Mouse (Mus musculus) inflammation-experienced regulatory T-cells, adult 6 months (primary cell): ENCODE data around the gene Smoc2. TPM values are rescaled to one million over a fixed set of nuclear protein-coding genes. Genes with fewer than 3 reads are reported as not detected.

ENCODE experiments used
- ATAC-seq: one replicate; pipeline ENCODE4 v1.8.0; 2017
- polyA plus RNA-seq, 3 experiments: library from polyadenylated mRNA; unstranded; fragments of 100-300 nt; shearing (Covaris generic); gene quantifications; one replicate each; pipeline ENCODE4 v1.2.1; 2017

Gene Smoc2
- polyA plus RNA-seq, 3 experiments from 2014 or later, result 0.24 to 0.42 TPM; not detected in 1

DNA sequence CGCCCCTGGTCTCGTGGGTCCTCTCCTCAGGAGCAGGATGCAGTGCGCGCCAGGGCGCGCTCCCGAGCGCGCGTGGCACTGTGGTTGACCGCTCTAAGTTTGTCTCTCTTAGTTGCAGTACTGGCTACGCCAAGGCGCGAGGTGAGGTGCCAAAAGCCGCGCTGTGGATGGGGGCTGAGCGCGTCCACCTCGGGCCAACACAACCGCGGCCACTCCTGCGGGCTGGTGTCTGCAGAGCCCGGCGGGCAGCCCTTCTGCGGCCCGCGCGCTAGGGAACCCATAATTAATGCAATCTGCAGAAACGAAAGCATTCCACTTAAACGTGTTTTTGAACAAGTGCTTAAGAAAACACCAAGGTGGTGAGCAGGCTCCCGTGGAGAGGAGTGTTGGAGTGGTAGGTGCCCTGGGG, 1.1 kb downstream of the Smoc2 start:
- ATAC-seq, result no peak

DNA sequence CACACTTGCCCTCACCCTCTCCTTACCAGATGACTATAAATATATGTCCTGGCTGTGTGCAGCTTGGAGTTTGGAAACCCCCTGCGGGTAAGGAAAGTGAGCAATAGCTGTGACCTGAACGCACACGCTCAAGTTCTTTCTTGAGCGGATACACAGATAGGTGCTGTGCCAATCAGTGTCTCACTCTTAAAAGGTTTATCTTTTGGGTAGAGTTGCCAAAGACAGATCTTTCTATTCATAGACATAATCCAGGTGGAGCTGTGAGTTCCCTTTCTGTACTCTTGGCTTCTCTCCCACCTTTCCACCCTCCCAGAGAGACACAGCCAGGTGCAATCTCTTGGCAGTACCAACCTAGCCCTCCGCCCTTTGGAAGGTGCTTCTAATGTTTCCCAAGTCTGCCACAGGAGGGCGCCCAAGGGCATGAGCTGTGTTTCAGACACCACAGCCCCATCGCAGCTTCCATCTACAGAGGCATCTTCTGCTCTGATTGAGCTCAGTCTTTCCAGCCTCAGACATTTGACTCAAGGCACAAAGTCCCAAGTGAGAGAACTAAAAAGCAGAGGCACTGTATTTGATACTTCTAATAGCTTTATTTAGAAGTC, 8.8 kb downstream of the Smoc2 start:
- no peak for ATAC-seq

DNA sequence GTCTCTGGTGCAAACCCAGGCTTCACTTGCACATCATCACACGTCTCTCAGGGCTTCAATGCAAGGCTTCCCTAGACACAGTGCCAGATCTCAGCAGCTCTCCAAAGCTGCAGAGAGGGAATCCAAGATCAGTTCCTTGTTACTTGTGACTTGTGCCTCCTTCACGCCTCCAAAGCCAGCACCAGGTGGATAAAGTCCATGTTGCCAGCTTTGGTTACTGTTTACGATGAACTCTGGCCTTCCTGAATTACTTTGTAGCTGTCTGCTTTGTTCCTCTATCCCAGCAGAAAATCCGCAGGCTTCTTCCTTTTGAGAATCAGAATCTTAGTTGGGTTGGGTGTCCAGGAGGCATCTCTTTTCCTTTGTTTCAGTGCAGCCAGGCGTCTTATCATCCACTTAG, 14.3 kb downstream of the Smoc2 start:
- ATAC-seq, result no peak

DNA sequence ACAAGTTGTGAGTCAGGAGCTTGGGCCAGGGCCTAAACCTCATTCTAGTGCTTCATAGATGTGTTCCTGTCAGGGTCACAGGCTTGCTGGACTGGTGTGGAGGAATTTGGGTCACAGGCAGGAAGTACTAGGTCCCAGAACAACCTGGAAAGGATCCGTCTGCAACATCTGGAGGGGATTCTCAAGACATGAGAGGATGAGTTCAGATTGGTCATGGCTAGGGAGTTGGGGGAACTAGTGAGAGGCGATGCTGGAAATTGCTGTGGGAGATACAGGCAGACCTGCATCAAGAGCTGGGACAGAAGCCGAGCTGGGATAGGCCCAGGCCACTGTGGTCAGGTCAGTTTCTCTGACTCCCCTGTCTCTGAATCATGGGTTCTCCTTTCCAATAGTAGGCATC, 15.8 kb downstream of the Smoc2 start:
- ATAC-seq, result no peak

DNA sequence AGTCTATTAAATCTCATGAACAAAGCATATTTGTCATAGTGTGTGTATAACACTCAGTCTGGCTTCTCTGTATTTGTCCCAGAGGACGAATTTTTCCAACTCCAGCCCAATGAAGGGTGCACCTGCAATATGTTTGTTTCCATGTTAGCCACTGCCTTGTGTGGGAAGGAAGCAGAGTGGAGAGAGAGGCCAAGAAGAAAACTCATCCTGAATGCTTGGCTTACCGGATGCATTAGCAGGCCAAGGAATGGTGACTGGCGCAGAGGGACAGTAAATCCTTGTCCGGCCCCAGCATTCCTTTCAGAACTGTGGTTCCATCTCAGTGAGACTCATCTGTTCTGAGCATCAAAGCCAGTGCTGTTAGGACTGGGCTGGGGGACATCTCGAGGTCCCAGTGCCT, 21.1 kb downstream of the Smoc2 start:
- ATAC-seq, result no peak

DNA sequence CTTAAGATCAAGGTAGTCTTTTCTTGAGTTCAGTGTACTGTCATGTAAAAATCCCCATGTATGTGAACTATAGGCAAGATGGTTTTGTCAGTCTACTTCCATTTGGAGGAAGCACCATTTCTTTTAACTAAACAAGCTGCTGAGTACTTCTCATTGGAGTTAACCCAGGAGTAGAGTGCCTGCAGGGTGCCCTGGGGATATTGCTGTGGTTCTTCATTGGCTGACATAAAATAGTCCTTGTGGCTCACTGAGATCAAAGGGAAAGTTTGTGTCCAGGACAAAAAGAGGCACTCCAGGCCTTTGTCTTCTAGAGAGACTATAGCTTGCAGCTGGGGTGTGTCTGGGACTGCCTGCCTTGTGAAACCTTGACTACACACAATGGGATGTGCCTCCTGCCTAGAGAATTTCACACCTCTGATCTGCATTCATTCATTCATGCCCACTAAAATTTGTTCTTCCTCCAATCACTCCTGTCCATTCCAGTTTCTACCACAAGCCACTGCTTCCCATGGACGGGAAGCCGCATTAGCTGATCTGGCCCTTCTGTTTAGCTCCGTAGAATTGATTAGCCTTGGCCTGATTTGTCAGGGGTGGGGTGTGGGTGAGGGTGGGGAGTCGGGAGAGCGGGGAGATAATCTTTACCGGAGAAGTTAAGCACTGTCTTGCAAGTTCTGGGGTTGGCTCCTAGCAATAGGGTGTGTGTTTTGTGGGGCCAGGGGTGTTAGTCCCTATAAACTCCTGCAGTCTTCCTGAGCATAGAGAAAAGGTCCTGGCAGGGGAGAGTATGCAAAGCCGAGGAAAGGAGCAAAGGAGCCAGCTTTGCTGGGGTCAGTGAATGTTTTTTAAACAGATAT, 22.4 kb downstream of the Smoc2 start:
- ATAC-seq, result no peak

DNA sequence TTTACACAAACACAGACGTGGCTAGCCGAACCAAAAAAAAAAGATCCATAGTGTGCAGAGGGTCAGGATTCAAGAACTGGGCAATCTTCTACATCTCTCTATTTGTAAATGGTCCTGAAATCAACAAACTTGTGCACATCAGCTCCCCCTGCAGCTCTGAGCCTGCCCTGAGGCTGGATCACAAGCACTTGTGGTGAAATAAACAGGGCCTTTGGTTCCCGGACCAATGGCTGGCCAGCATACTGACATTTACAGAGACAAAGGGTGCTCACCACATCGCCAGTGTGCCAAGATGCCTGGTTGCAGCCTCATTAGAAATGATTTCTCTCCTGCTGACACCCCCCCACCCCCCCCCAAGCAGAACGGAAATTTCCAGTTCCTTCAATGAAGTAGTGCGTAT, 23.1 kb downstream of the Smoc2 start:
- no peak for ATAC-seq

DNA sequence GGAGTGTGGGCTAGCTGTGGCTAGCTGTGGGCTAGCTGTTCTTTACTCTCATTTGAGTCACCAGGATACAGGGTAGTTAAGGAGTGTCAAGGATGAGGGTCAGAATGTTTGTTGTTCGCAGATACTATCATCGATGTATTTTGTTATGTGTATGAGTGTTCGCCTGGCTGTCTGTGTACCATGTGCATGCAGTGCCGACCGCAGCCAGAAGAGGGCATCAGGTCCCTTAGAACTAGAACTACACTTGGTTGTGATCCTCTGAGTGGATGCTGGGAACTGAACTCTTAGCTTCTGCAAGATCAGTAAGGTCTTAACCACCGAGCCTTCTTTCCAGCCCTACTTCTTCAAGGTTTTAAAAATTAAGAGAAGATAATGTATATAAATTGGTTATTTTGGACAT, 24.4 kb downstream of the Smoc2 start:
- no peak for ATAC-seq

DNA sequence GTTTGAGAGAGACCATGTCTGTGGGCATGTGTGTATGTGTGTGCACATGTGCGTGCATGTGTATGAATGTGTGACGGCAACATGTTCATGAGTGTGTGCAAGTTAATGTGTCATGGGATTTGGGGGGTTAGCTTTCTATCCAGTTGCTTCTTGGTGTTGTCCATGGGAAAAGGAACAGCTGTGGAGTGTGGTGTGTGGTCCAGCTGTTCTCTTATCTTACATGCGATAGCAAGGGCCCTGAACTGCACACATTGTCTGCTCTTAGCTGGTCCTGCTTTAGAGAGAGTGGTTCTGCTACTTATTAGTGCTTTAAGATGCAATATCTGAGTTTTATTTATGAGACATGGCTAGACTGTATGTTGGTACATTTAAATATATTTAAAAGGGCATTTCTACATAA, 30.6 kb downstream of the Smoc2 start:
- ATAC-seq, result no peak

DNA sequence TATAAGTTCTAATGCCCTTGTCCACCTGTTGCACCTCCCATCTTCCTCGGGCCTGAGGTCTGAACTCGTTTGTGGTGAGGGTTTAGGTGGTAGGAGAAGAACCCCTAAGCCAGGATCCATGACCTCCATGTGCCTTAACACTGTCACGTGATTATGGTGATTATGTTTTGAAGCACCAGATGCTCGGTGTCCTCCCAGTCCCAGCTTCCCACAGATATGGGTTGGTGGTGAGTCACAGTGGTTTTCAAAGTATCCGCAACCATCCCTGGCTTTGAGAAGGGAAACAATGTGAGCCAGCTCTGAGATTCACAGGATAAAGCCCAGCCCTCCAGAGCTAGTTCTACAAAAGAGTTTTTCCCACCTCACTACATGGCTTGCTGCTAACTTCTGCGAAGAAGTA, 33.1 kb downstream of the Smoc2 start:
- ATAC-seq, result no peak

DNA sequence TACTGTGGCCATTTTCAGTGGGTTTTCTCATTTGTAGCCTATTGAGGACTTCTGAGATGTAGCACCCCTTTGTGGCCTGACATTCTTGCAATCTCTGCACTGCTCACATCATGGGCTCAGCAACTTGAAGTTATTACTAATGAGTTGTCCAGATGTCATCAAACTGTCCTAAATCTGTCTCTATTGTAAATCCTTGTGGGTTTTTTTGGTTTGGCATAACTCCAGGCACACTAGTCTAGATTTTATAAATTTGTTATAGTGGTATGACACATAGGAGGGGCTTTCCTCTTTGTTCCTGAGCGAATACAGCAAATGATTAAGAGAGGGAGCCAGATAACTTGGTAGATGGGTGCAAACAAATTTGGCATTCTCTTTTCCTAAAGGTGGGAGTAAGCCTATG, 35.0 kb downstream of the Smoc2 start:
- ATAC-seq, result no peak

DNA sequence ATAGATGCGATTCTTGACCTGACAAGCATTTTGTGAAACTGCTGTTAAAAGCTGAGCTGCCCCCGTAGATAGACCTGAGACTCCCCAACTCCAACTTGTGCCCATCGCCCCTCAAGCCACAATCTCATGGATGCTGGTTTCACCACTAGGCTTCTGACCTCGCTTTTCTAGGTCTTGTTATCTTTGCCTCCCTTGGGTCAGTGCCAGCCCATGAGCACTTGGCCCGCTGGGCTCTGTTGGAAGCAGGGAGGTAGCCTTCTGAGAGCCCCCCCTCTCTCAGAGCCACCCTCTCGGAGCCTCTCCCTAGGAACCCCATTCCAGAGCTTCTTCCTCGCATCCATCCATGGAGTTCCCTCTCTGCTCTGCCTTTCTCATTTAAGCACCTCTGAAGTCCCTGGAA, 37.2 kb downstream of the Smoc2 start:
- ATAC-seq, result no peak

DNA sequence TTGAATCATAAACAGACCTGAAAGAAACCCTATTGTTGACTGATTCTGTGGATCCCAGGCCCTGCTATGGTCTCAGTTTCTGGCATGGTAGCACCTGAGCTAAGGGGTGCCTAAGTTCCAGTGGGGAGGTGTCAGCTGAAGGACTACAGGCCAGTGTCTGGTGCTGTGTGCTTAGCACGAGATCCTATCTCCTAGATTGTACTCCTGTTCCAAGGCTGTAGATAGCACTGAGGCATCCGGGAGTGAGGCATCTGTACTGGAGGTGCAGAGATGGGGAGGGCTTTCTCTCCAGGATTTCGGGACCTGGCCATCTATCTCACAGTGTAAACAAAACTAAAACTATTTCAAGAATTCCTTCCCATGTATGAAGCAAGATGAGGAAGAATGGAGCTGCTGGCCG, 38.1 kb downstream of the Smoc2 start:
- no peak for ATAC-seq

DNA sequence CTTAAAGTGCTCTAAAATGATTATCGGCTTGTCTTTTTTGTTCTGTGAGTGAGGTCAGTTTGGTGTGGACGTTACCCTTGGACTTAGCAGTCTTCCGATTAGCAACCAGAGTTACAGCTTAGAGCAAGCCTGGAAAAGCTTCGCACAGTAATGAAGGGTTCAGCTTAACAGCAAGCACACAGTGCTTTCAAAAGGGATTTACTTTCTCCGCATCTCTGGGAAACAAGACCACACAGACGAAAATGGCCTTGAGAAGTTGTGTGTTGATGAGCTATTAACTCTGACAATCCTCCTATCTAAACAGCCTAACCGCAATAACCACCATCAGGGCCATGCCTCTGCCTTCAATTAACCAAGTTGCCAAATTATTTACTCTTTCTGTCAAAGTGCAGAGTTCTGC, 46.9 kb downstream of the Smoc2 start:
- ATAC-seq, result no peak

DNA sequence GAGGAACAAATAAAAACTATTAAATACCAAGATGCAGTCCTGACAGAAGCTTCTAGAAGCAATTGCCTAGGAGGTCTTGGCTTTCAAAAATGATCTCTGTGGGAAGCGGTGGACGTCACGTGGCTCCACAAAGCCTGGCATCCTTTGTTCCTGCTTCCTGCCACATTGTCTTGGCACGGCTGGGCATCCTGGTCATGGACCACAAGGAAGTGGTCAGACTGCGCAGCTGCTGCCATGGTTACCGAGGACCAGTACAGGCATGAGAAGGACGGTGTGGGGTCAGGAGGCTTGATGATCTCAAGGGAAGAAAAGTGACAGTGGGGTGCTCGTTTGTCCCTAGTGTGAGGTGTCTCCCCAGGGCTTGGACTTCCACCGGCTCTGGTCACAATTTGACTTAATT, 48.7 kb downstream of the Smoc2 start:
- no peak for ATAC-seq

DNA sequence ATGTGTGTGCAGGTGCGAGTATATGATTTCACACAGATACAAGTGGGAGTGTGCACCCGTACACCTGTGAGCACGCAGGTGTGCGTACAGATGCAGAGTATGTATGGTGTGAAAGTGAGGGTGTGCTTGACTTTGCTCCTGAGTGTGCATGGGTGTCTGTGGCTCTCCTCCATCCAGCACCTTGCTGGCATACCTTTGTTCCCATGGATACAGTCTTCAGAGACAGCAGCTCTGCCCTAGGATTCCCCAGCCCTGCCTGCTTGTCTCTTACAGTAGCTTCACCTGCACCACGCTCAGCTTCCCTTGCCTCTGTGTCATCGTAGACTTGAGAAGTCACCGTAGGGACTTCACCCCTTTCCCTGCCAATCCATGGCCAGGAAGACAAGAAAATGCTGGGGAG, 51.2 kb downstream of the Smoc2 start:
- ATAC-seq, result no peak

DNA sequence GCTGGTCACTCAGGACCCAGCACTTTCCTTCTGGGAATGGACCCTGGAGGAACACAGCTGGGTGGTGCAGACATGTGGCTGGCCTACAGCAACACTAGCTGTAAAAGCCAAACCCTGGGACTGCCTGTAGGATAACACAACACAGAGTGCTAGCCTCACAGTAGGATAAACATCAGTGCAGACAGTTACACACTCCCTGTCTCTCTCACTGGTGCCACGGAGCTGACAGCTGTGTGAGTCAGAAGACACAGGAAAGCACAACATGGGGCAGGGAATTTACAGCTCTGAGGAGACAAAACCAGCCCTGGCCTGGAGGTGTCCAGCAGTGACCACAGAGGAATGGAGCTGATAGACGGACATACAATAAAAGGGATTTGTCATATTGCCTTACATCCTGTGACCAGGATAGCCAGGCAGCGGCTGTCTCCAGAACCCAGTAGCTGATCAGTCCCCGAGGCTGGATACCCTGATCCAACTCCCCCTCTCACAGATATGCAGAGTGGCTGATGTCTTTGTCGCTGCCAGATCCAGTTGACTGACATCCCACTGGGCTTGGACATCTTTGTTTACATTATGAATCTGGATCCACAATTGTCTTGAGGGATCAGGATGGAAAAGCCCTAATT, 60.7 kb downstream of the Smoc2 start:
- ATAC-seq, result no peak

DNA sequence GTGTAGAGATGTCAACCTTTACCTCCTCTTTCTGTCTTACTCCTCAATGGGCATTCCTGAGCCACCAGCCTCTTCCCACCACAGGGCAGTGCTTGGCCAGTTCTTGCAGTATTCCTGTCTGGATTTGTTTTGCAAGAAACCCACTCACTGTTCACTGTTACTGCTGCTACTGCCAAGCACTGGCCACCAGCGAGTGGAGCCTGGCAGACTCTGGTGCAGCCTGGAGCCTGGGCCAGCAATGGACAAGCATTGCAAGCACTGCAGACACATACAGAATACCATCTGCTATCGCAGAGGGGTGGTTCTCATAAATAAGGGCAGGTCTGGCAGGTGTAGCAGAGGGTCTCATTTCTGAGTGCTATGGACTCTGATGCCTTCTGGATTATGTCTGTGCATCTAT, 61.4 kb downstream of the Smoc2 start:
- ATAC-seq, result no peak

DNA sequence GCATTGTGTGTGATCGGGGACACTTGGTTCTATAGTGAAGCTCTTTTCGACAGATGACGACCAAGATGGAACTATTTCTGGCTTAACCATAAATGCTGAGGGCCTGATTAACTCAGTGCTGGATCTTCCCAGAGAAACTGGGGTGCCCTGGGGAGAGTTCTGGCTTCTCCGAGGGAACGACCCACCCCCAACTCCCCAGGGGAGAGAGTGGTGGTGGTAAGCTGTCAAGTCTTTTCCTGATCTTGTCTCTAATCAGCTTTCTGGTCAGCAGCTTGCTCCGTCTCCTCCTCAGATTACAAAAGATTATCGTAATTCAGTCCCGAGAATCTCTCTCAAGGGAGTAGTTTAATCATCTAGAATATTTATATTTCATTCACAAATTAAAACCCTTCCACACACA, 63.2 kb downstream of the Smoc2 start:
- no peak for ATAC-seq

DNA sequence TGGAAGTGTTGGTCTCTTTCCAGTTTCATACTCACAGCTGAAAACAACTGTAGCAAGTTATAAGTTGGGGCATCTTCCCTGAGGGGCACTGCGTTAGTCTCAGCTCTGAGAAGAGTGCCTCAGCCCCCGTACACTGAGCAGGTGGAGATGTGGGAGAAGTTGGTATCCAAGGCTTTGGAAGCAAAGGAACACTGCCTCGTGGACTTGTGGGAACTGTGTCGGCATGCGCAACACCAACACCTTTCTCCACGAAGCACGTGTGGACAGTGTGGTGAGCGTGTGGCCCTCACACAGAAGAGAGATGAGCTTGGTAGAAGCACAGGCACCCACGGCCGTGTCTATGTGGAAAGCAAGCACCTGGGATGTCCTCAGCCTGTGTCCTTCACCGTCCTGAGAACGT, 64.1 kb downstream of the Smoc2 start:
- ATAC-seq, result no peak

DNA sequence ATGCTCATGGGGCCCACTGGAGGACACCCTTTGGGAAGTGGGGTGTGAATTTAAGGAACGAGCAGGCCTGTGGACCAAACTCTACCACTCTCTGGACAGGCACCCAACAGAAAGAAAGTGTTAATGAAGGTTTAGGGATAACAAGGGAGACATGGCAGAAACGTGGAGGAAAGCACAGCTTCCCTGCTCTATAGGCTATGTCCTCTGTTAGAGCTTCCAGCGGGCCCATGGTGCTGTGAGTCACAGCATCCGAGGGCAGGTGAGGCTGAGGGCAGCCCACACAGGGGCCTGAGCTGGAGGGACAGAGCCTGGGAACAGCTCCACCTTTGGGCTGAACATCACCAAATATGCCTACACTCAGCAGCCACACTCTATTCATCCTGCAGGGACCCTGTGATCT, 66.2 kb downstream of the Smoc2 start:
- ATAC-seq, result no peak

DNA sequence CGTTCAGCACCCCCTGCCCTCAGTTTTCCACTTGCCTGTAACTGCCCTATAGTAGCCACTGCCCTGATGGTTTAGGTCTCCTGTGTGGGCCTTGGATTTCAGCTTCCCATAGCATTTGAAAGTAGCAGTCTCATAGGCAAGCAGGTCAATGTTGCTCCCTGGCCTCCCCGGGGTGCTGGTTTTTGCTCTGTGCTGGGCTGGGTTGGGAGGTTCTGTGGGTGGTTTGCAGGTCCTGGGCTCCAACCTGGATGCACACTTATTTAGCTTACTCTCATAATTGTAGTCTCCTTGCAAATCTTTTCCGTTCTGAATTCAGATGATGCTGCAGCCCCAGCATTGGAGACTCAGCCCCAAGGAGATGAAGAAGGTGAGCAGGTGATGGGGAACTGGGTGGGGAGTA, 67.6 kb downstream of the Smoc2 start:
- ATAC-seq, result no peak

DNA sequence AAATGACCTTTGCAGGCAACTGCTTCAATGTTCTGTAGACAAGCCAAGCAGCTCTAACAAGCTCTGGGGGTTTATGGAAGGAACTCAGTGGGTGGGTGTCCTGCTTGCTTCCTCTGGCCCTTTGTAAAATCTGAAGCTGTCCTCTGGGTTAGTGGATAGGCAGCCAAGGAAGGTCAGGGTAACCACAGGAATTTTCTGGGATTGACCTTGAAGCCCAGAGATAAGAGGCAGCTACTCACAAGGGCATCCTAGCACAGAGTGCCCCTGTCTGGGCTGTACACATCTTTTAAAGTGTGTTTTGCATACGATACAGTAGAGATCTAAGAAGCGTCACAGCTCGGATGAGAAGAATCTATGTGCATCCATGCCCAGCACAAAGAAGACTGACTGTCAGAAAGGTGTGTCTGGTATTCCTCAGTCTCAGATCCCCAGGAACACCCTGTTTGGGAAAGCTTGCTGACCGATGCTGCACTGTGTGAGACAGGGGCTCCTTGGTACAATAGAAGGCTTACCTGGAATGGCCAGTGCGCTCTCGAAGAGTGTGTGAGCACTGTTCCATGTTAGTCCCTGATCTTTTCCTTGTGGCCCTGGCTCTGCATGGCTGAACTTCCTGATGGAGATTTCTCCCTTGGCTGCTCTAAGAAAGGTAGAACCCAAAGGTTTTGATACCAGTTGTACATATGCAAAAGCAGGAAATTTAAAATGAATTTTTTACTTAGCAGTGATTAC, 69.9 kb downstream of the Smoc2 start:
- ATAC-seq, result no peak
